Mouse (Mus musculus) leukemia stem cell, adult 10-12 weeks (primary cell): ENCODE measurements around the gene Krtap4-9. TPM values are rescaled to one million over a fixed set of nuclear protein-coding genes. Genes with fewer than 3 reads are reported as not detected.

Experiments
- polyA plus RNA-seq: library from polyadenylated mRNA; stranded (reverse); fragments of >175 nt; gene quantifications from 2 replicates; pipeline ENCODE4 v1.2.3, GENCODE M21; 2012; ENCODE audit warnings: low replicate concordance

Gene Krtap4-9
- polyA plus RNA-seq = not detected in 2 replicates

DNA sequence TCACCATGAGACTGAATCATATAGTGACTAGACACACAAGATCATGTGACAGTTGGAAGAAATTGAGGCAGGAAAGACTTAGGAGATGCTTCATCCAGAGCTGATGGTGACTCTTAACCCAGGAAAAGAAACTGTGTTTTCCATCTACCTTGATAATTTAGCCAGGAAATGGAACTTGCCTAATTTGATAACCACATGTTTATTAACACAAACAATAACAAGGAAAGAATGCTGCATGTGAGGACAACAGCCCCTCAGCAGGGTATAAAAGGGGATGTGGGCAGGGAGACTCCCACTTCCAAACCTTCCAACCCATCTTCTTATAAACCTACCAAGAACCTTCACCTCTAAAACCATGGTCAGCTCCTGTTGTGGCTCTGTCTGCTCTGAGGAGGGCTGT lies at the start of gene Krtap4-9:
Krtap4-9 (plus strand) TSS at position 301 of the 400 bp plus-strand sequence.

DNA sequence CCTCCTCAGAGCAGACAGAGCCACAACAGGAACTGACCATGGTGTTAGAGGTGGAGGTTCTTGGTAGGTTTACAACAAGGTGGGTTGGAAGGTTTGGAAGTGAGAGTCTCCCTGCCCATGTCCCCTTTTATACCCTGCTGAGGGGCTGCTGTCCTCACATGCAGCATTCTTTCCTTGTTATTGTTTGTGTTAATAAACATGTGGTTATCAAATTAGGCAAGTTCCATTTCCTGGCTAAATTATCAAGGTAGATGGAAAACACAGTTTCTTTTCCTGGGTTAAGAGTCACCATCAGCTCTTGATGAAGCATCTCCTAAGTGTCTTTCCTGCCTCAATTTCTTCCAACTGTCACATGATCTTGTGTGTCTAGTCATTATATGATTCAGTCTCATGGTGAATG lies 12.2 kb upstream of the Krtap4-9 start, which contains the start of gene Gm11595:
Gm11595 (minus strand) TSS at position 101 of the 400 bp plus-strand sequence.

DNA sequence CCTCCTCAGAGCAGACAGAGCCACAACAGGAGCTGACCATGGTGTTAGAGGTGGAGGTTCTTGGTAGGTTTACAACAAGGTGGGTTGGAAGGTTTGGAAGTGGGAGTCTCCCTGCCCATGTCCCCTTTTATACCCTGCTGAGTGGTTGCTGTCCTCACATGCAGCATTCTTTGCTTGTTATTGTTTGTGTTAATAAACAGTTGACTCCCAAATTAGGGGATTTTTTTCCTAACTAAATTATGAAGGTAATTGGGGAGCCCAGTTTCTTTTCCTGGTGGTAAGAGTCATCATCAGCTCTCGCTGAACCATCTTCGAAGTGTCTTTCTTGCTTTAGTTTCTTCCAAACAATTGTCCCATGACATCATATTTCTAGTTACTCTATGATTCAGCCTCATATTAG lies 4.4 kb upstream of the Krtap4-9 start, which contains the start of gene Krtap4-8:
Krtap4-8 (minus strand) TSS at position 101 of the 400 bp plus-strand sequence.

DNA sequence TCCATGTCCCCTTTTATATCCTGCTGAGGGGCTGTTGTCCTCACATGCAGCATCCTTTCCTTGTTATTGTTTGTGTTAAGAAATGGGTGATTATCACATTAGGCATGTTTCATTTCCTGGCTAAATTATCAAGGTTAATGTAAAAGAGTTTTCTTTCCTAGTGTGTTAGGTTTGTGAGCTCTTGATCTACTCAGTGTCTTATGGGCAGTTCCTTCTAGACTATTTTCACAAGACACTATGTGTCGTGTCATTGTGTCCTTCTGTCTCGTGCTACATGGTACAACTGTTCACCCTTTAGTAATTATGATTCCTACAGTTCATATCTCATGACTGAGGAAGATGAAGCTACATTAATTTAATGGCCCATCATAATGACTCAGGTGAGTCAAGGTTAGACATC lies 8.4 kb downstream of the Krtap4-9 start, which contains the start of gene Gm11596:
Gm11596 (minus strand) TSS at position 101 of the 400 bp plus-strand sequence.

DNA sequence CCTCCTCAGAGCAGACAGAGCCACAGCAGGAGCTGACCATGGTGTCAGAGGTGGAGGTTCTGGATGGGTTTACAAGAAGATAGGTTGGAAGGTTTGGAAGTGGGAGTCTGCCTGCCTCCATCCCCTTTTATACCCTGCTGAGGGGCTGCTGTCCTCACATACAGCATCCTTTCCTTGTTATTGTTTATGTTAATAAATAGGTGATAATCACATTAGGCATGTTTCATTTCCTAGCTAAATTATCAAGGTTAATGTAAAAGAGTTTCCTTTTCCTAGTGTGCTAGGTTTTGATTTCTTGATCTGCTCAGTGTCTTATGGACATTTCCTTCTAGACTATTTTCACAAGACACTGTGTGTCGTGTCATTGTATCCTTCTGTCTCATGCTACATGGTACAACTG lies 13.8 kb downstream of the Krtap4-9 start, which contains the start of gene Gm11569:
Gm11569 (minus strand) TSS at position 101 of the 400 bp plus-strand sequence.

DNA sequence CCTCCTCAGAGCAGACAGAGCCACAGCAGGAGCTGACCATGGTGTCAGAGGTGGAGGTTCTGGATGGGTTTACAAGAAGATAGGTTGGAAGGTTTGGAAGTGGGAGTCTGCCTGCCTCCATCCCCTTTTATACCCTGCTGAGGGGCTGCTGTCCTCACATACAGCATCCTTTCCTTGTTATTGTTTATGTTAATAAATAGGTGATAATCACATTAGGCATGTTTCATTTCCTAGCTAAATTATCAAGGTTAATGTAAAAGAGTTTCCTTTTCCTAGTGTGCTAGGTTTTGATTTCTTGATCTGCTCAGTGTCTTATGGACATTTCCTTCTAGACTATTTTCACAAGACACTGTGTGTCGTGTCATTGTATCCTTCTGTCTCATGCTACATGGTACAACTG lies 19.3 kb downstream of the Krtap4-9 start, which contains the start of gene Gm11554:
Gm11554 (minus strand) TSS at position 101 of the 400 bp plus-strand sequence.

DNA sequence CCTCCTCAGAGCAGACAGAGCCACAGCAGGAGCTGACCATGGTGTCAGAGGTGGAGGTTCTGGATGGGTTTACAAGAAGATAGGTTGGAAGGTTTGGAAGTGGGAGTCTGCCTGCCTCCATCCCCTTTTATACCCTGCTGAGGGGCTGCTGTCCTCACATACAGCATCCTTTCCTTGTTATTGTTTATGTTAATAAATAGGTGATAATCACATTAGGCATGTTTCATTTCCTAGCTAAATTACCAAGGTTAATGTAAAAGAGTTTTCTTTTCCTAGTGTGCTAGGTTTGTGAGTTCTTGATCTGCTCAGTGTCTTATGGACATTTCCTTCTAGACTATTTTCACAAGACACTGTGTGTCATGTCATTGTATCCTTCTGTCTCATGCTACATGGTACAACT lies 24.8 kb downstream of the Krtap4-9 start, which contains the start of gene Krtap4-13:
Krtap4-13 (minus strand) TSS at position 101 of the 400 bp plus-strand sequence.

DNA sequence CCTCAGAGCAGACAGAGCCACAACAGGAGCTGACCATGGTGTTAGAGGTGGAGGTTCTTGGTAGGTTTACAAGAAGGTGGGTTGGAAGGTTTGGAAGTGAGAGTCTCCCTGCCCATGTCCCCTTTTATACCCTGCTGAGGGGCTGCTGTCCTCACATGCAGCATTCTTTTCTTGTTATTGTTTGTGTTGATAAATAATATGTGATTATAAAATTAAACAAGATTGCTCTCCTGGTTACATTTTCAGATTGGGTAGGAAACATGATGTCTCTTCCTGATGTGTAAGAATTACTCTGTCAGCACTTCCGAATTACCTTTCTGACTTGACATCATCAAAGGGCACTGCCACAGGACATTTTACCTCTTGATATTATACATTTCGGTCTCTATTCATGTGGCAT lies 30.6 kb downstream of the Krtap4-9 start, which contains the start of gene Gm11564:
Gm11564 (minus strand) TSS at position 101 of the 400 bp plus-strand sequence.

Other genes starting within 250 kb of the Krtap4-9 start
- gene Krt40, start 242.0 kb upstream of the Krtap4-9 start, polyA plus RNA-seq = not detected in 2 replicates
- not detected in 2 replicates for gene Krtap3-3, start 234.3 kb upstream of the Krtap4-9 start, polyA plus RNA-seq
- not detected in 2 replicates for gene Krtap3-2, start 228.3 kb upstream of the Krtap4-9 start, polyA plus RNA-seq
- not detected in 2 replicates for gene Gm11939, start 225.7 kb upstream of the Krtap4-9 start, polyA plus RNA-seq
- gene Krtap3-1, start 218.6 kb upstream of the Krtap4-9 start, polyA plus RNA-seq = not detected in 2 replicates
- not detected in 2 replicates for gene Krtap1-5, start 204.2 kb upstream of the Krtap4-9 start, polyA plus RNA-seq
- not detected in 2 replicates for gene Krtap1-4, start 201.5 kb upstream of the Krtap4-9 start, polyA plus RNA-seq
- gene Krtap1-3, start 193.9 kb upstream of the Krtap4-9 start, polyA plus RNA-seq = not detected in 2 replicates
- gene Krtap9-3, start 187.1 kb upstream of the Krtap4-9 start, polyA plus RNA-seq = not detected in 2 replicates
- gene Gm11938, start 181.9 kb upstream of the Krtap4-9 start, polyA plus RNA-seq = not detected in 2 replicates
- not detected in 2 replicates for gene Gm11937, start 175.0 kb upstream of the Krtap4-9 start, polyA plus RNA-seq
- gene Krtap2-4, start 170.4 kb upstream of the Krtap4-9 start, polyA plus RNA-seq = not detected in 2 replicates
- gene Gm11562, start 164.8 kb upstream of the Krtap4-9 start, polyA plus RNA-seq = not detected in 2 replicates
- not detected in 2 replicates for gene Krtap4-1, start 157.0 kb upstream of the Krtap4-9 start, polyA plus RNA-seq
- not detected in 2 replicates for gene Krtap4-2, start 150.1 kb upstream of the Krtap4-9 start, polyA plus RNA-seq
- gene Krtap4-7, start 141.1 kb upstream of the Krtap4-9 start, polyA plus RNA-seq = not detected in 2 replicates
- gene Gm11555, start 135.0 kb upstream of the Krtap4-9 start, polyA plus RNA-seq = not detected in 2 replicates
- gene Gm11563, start 126.2 kb upstream of the Krtap4-9 start, polyA plus RNA-seq = not detected in 2 replicates
- not detected in 2 replicates for gene Krtap4-6, start 119.2 kb upstream of the Krtap4-9 start, polyA plus RNA-seq
- not detected in 2 replicates for gene Gm14190, start 94.5 kb upstream of the Krtap4-9 start, polyA plus RNA-seq
- gene Gm14180, start 50.9 kb upstream of the Krtap4-9 start, polyA plus RNA-seq = not detected in 2 replicates
- not detected in 2 replicates for gene Gm11595, start 12.3 kb upstream of the Krtap4-9 start, polyA plus RNA-seq
- gene Krtap4-8, start 4.5 kb upstream of the Krtap4-9 start, polyA plus RNA-seq = not detected in 2 replicates
- not detected in 2 replicates for gene Gm11596, start 8.3 kb downstream of the Krtap4-9 start, polyA plus RNA-seq
- gene Gm11569, start 13.7 kb downstream of the Krtap4-9 start, polyA plus RNA-seq = 0.86 TPM in 1 of 2 replicates, not detected in the other
- gene Gm11554, start 19.2 kb downstream of the Krtap4-9 start, polyA plus RNA-seq = not detected in 2 replicates
- not detected in 2 replicates for gene Krtap4-13, start 24.7 kb downstream of the Krtap4-9 start, polyA plus RNA-seq
- not detected in 2 replicates for gene Gm11564, start 30.5 kb downstream of the Krtap4-9 start, polyA plus RNA-seq
- not detected in 2 replicates for gene 2300003K06Rik, start 52.9 kb downstream of the Krtap4-9 start, polyA plus RNA-seq
- not detected in 2 replicates for gene Krtap4-16, start 66.4 kb downstream of the Krtap4-9 start, polyA plus RNA-seq
- not detected in 2 replicates for gene Gm11568, start 72.7 kb downstream of the Krtap4-9 start, polyA plus RNA-seq
- not detected in 2 replicates for gene Gm11559, start 79.3 kb downstream of the Krtap4-9 start, polyA plus RNA-seq
- gene Krtap9-1, start 88.2 kb downstream of the Krtap4-9 start, polyA plus RNA-seq = not detected in 2 replicates
- not detected in 2 replicates for gene Gm11567, start 94.0 kb downstream of the Krtap4-9 start, polyA plus RNA-seq
- not detected in 2 replicates for gene Krtap31-1, start 122.7 kb downstream of the Krtap4-9 start, polyA plus RNA-seq
- not detected in 2 replicates for gene Gm11565, start 129.6 kb downstream of the Krtap4-9 start, polyA plus RNA-seq
- gene Krtap31-2, start 151.1 kb downstream of the Krtap4-9 start, polyA plus RNA-seq = not detected in 2 replicates
- not detected in 2 replicates for gene Krtap9-5, start 163.3 kb downstream of the Krtap4-9 start, polyA plus RNA-seq
- gene Krtap29-1, start 193.9 kb downstream of the Krtap4-9 start, polyA plus RNA-seq = not detected in 2 replicates
- gene Krtap16-1, start 201.4 kb downstream of the Krtap4-9 start, polyA plus RNA-seq = not detected in 2 replicates
- not detected in 2 replicates for gene Krtap17-1, start 208.8 kb downstream of the Krtap4-9 start, polyA plus RNA-seq
- not detected in 2 replicates for gene Krt33a, start 231.0 kb downstream of the Krtap4-9 start, polyA plus RNA-seq
- gene Krt33b, start 244.7 kb downstream of the Krtap4-9 start, polyA plus RNA-seq = not detected in 2 replicates